Mouse (Mus musculus) myocyte (in vitro differentiated cells): ENCODE measurements around the gene Ap5z1.

Experiments used
- CEBPB ChIP-seq: IDR thresholded peaks from 2 replicates; pipeline ENCODE4 v1.6.1; 2011; ENCODE audit warnings: mild to moderate bottlenecking, moderate library complexity; ENCODE audit not compliant: poor library complexity, insufficient read depth, severe bottlenecking
- E2F4 ChIP-seq: IDR thresholded peaks from one replicate; pipeline ENCODE4 v1.6.1; 2011; ENCODE audit warnings: mild to moderate bottlenecking, control low read depth, moderate library complexity; ENCODE audit not compliant: insufficient read depth
- MAX ChIP-seq: IDR thresholded peaks from one replicate; pipeline ENCODE4 v1.6.1; 2011; ENCODE audit warnings: low read depth, mild to moderate bottlenecking, control low read depth
- MYOG ChIP-seq, 3 experiments: IDR thresholded peaks; one replicate each; pipeline ENCODE4 v1.6.1; 2011; ENCODE audit warnings: control low read depth in 2 of 3, low read depth in 2 of 3, mild to moderate bottlenecking in 2 of 3; ENCODE audit not compliant: insufficient read length in 2 of 3, control insufficient read depth in 1 of 3, insufficient read depth in 1 of 3
- POLR2A ChIP-seq: IDR thresholded peaks from one replicate; pipeline ENCODE4 v1.6.1; 2011; ENCODE audit warnings: low read depth, mild to moderate bottlenecking, control low read depth, moderate library complexity; ENCODE audit not compliant: insufficient read length
- REST ChIP-seq: IDR thresholded peaks from one replicate; pipeline ENCODE4 v1.6.1; 2011; ENCODE audit warnings: mild to moderate bottlenecking, control low read depth, moderate library complexity; ENCODE audit not compliant: insufficient read depth, insufficient read length
- TCF12 ChIP-seq: IDR thresholded peaks from one replicate; pipeline ENCODE4 v1.6.1; 2011; ENCODE audit warnings: mild to moderate bottlenecking, control low read depth; ENCODE audit not compliant: poor library complexity, insufficient read depth, severe bottlenecking
- TCF3 ChIP-seq: IDR thresholded peaks from one replicate; pipeline ENCODE4 v1.6.1; 2011; ENCODE audit warnings: low read depth, control low read depth; ENCODE audit not compliant: insufficient read length
- USF1 ChIP-seq: IDR thresholded peaks from one replicate; pipeline ENCODE4 v1.6.1; 2011; ENCODE audit warnings: low read depth, mild to moderate bottlenecking, control low read depth, moderate library complexity

GRCm38 (mm10) chr5:142500918-142501317 is 37.2 kb downstream of the Ap5z1 start:
- no peak for TF ChIP-seq MAX
- no peak for TF ChIP-seq E2F4
- TF ChIP-seq POLR2A: no peak
- TF ChIP-seq REST: no peak
- TF ChIP-seq CEBPB: no peak
- TF ChIP-seq USF1: no peak
- no peak for TF ChIP-seq MYOG (IDR thresholded peaks at IDR 0.05; ENCODE audit: control insufficient read depth in 1 of 3, insufficient read depth in 1 of 3, insufficient read length in 2 of 3, low read depth in 2 of 3)
- no peak for TF ChIP-seq TCF12
- TF ChIP-seq TCF3: no peak
